Mouse (Mus musculus) heart, embryonic 16.5 days (tissue): Measurements from ENCODE around the gene Fmo9. TPM values are rescaled to one million over a fixed set of nuclear protein-coding genes. Genes with fewer than 3 reads are reported as not detected.

ENCODE experiments used
- microRNA-seq: library from miRNA; unstranded; fragments of <30 nt; microRNA quantifications from one replicate; pipeline ENCODE4, GENCODE M21; 2017
- polyA plus RNA-seq: library from polyadenylated mRNA; unstranded; fragments of >200 nt; fragmentation: Nextera tagmentation; extraction: Ambion mirVana; gene quantifications from 2 replicates; pipeline ENCODE4 v1.2.1, GENCODE M21; 2015

The Fmo9 gene
- polyA plus RNA-seq, 1 experiment from 2014 or later, result not detected

Small RNAs within 50 kb of the gene (microRNA-seq; reads per million reads assigned to microRNA genes)
- gene Gm22992, result not detected

Other genes starting within 250 kb of the Fmo9 start
- gene Gm4846, start 184.3 kb downstream of the Fmo9 start, polyA plus RNA-seq, result not detected in 2 replicates
- gene Gm4847, start 34.2 kb downstream of the Fmo9 start, polyA plus RNA-seq, result not detected in 2 replicates